Mouse (Mus musculus) layer of hippocampus, adult 8-10 months (tissue): ENCODE measurements around the gene Wbp11. TPM values are rescaled to one million over a fixed set of nuclear protein-coding genes. Genes with fewer than 3 reads are reported as not detected.

Source experiments
- microRNA-seq, 2 experiments: library from miRNA; unstranded; fragments of <30 nt; microRNA quantifications; one replicate each; pipeline ENCODE4 v1.2.0; 2022
- total RNA-seq, 4 experiments: library from RNA; stranded (reverse); gene quantifications; 2 replicates each; pipeline ENCODE4 v1.2.4; 2022

The Wbp11 gene
- total RNA-seq, 4 experiments from 2014 or later, result 115 to 129 (median 123) TPM

Small RNA genes lying within 50 kb of the gene (microRNA-seq; reads per million reads assigned to microRNA genes)
- gene Gm44364, result 0 reads per million in 2 experiments

Other genes starting within 250 kb of the Wbp11 start
- gene Plbd1, start 166.3 kb downstream of the Wbp11 start, total RNA-seq, result under 1 TPM in 1 of 4 experiments, not detected in 3; 0.27 TPM
- gene Gucy2c, start 46.5 kb downstream of the Wbp11 start, total RNA-seq, result under 1 TPM; 0.41 to 0.76 (median 0.63) TPM
- 10 to 100 TPM in 2 of 4 experiments, 1 to 10 TPM in 2; 9.3 to 12.4 (median 10.3) TPM for gene Hist4h4, start 23.8 kb downstream of the Wbp11 start, total RNA-seq
- 10 to 100 TPM; 41.1 to 66.0 (median 50.4) TPM for gene H2afj, start 20.0 kb downstream of the Wbp11 start, total RNA-seq
- 1 to 10 TPM; 2.3 to 4.3 (median 3.3) TPM for gene BC049715, start 607 bp downstream of the Wbp11 start, total RNA-seq
- 10 to 100 TPM in 2 of 4 experiments, 1 to 10 TPM in 2; 7.3 to 13.2 (median 10.2) TPM for gene Smco3, start 7.2 kb upstream of the Wbp11 start, total RNA-seq
- under 1 TPM in 1 of 4 experiments, not detected in 3; 0.13 TPM for gene Art4, start 29.5 kb upstream of the Wbp11 start, total RNA-seq
- gene Mgp, start 47.6 kb upstream of the Wbp11 start, total RNA-seq, result 10 to 100 TPM; 34.6 to 42.2 (median 40.3) TPM
- gene Erp27, start 93.9 kb upstream of the Wbp11 start, total RNA-seq, result under 1 TPM in 2 of 4 experiments, not detected in 2; 0.54 to 0.79 TPM
- 1 to 10 TPM in 2 of 4 experiments, under 1 TPM in 2; 0.52 to 2.0 (median 0.88) TPM for gene Pde6h, start 95.6 kb upstream of the Wbp11 start, total RNA-seq
- 10 to 100 TPM in 3 of 4 experiments, 1 to 10 TPM in 1; 9.9 to 23.4 (median 17.1) TPM for gene Arhgdib, start 113.7 kb upstream of the Wbp11 start, total RNA-seq